Mouse (Mus musculus) liver, embryonic 11.5 days (tissue): ENCODE results near the gene Acsl4. TPM values are rescaled to one million over a fixed set of nuclear protein-coding genes. Genes with fewer than 3 reads are reported as not detected.
A peak's percentile ranks its signal among the peaks of the same experiment; 100 is the strongest.

Experiments used
- ATAC-seq: fragments of 200-750 bp; cut with Nextera tagmentation; replicated peaks from 2 replicates; pipeline ENCODE4 v1.8.0; 2017; ENCODE audit warnings: moderate number of reproducible peaks, mild to moderate bottlenecking, moderate TSS enrichment, moderate library complexity; ENCODE audit not compliant: low FRiP score
- DNase-seq: peaks from one replicate; pipeline ENCODE4 v3.0.0-alpha.2; 2017; ENCODE audit warnings: low spot score
- H3K27ac ChIP-seq: fragments of 300-500 bp; sonication (generic); 2 replicates; pipeline ENCODE4 v1.5.1; 2014; ENCODE audit warnings: mild to moderate bottlenecking, low read depth, low read length, control low read depth
- H3K27me3 ChIP-seq: fragments of 300-500 bp; sonication (generic); replicated peaks from 2 replicates; pipeline ENCODE4 v1.6.1; 2014; ENCODE audit warnings: low read length, mixed read lengths; ENCODE audit not compliant: control insufficient read depth, insufficient read depth
- H3K36me3 ChIP-seq: fragments of 300-500 bp; sonication (generic); 2 replicates; pipeline ENCODE4 v1.6.1; 2014; ENCODE audit warnings: mild to moderate bottlenecking, low read length, moderate library complexity, mixed read lengths; ENCODE audit not compliant: control insufficient read depth, insufficient read depth
- H3K4me1 ChIP-seq: fragments of 300-500 bp; sonication (generic); replicated peaks from 2 replicates; pipeline ENCODE4 v1.6.1; 2014; ENCODE audit warnings: low read length, mixed read lengths; ENCODE audit not compliant: control insufficient read depth, insufficient read depth
- H3K4me2 ChIP-seq: fragments of 300-500 bp; sonication (generic); 2 replicates; pipeline ENCODE4 v1.6.1; 2014; ENCODE audit warnings: mild to moderate bottlenecking, control low read depth, moderate library complexity
- H3K4me3 ChIP-seq: fragments of 300-500 bp; sonication (generic); 2 replicates; pipeline ENCODE4 v1.5.1; 2014; ENCODE audit warnings: low read depth, low read length, control low read depth
- H3K9ac ChIP-seq: fragments of 300-500 bp; sonication (generic); 2 replicates; pipeline ENCODE4 v1.6.1; 2014; ENCODE audit warnings: low read depth, low read length, control low read depth
- H3K9me3 ChIP-seq: fragments of 300-500 bp; sonication (generic); 2 replicates; pipeline ENCODE4 v1.6.1; 2016; ENCODE audit warnings: low read length, inconsistent platforms, mixed read lengths; ENCODE audit not compliant: control insufficient read depth
- WGBS: fragments of 180-500 bp; shearing (Covaris S2); extraction: QIAGEN DNeasy Blood & Tissue Kit; methylation state at CpG from one replicate; pipeline ENCODE4 v1.1.7; 2014; 5-methylcytosine and 5-hydroxymethylcytosine counted together
- polyA plus RNA-seq: library from polyadenylated mRNA; unstranded; fragments of >200 nt; fragmentation: Nextera tagmentation; extraction: Ambion mirVana; gene quantifications from 2 replicates; pipeline ENCODE4 v1.2.1, GENCODE M21; 2014

Gene Acsl4
- polyA plus RNA-seq, 1 experiment from 2014 or later: 19.8 TPM

DNA sequence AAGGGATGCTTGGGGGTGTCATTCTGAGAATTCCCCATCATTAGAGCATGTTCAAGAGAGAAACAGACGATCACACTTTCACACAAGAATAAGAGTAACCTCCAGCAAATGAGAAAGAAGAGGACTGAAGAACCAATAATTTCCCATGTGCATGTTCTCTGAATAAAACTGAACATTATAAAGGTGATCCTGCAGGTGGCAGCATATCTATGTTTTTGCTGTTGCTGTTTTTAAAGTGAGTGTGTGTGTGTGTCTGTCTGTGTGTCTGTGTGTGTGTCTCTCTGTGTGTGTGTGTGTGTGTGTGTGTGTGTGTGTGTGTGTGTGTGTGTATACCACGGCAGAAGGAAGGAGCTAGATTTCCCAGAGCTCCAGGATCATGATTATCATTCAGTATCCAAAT, 64.6 kb downstream of the Acsl4 start:
- Histone ChIP-seq H3K4me2 (no peak overlapping the region), H3K4me1 (no peaks in the 10 kb centered on the region), H3K27me3 (no peaks in the 10 kb centered on the region), H3K9me3 (no peaks in the 10 kb centered on the region), H3K9ac (no peak overlapping the region), H3K27ac (no peak overlapping the region), H3K36me3 (no peaks in the 10 kb centered on the region), H3K4me3 (no peak overlapping the region)
- WGBS: 85% methylated on average over 2 of the region's 2 CpGs
- no peak for DNase-seq
- ATAC-seq: no peak

DNA sequence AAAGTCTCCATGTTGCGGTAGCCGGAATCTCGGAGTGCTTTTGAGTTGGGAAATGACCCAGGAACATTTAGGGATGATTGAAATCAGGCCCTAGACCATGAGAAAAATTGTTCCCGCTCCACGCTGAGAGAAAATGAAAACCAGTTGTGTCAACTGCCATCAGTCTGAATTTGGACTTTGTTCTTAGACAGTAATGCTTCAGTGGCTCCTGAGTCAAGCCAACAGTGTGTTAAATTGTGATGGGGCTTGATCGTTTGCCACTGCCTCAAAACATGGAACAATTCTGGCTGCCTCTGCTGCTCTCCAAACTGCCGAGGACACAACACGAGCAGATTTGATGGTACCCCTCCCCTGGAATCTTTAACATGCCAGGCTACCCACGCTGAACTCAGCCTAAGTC, 74.2 kb downstream of the Acsl4 start:
- WGBS: 78% methylated on average over 9 of the region's 9 CpGs
- H3K9me3 ChIP-seq: no peaks in the 10 kb centered on the region
- no peaks in the 10 kb centered on the region for H3K27me3 ChIP-seq
- H3K36me3 ChIP-seq: no peaks in the 10 kb centered on the region
- ATAC-seq (no peak), DNase-seq (no peak)
- no peaks in the 10 kb centered on the region for H3K4me1 ChIP-seq
- no peak overlapping the region for H3K9ac ChIP-seq
- H3K4me2 ChIP-seq: no peak overlapping the region
- H3K27ac ChIP-seq: no peak overlapping the region
- H3K4me3 ChIP-seq: no peak overlapping the region

DNA sequence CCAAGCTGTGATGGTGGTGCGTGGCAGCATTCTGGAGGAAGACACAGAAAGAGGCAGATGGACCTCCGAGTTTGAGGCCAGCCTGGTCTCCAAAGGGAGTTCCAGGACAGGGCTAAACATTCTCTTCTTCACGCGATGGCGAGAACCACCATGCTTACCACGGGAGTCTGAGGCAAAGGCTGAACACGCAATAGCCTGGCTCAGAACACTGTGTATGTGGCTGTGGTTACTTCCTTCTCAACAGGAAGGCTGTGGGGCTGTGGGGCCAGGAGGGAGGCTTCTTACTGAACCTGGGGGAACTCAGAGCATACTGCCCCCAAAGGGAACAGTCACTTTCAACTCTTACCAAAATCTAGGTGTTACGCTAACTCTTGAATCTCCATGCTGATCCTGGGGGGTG, 75.1 kb downstream of the Acsl4 start:
- Histone ChIP-seq H3K4me1 (no peaks in the 10 kb centered on the region), H3K4me3 (no peak overlapping the region), H3K4me2 (no peak overlapping the region), H3K27me3 (no peaks in the 10 kb centered on the region), H3K9me3 (no peaks in the 10 kb centered on the region), H3K36me3 (no peaks in the 10 kb centered on the region), H3K27ac (no peak overlapping the region), H3K9ac (no peak overlapping the region)
- ATAC-seq (no peak), DNase-seq (no peak)
- 79% methylated on average over 8 of the region's 8 CpGs for WGBS

DNA sequence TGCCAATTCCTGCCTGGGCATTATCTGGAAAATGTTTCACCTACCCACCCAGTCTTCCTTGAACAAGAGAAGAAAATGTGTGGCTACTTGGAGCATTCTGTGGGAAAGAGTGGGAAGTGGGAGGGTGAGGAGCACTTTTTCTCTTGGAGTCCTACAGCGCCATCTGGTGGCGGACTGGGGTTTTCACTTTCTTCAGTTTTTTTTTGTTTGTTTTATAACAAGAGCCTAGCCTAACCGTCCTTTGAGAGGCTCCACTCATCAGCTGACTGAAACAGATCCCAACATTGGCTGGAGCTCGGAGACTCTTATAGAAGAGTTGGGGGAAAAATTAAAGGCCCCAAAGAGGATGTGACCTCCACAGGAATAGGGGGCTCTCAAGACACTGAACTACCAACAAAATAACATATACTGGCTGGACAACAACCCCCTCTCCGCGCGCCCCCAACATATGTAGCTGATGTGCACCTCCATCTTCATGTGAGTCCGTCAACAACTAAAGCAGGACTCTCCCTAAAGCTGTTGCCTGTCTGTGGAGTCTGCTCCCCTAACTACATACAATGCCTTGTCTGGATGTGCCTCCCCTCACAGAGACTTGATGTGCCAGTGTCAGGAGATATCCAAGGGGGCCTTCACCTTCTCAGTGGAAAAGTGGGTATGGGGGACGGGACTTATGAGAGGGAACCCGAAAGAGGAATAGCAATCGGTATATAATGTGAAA, 75.9 kb downstream of the Acsl4 start:
- H3K9me3 ChIP-seq: no peaks in the 10 kb centered on the region
- 45% methylated on average over 11 of the region's 11 CpGs for WGBS
- H3K9ac ChIP-seq: no peak overlapping the region
- DNase-seq: peak; percentile 47
- H3K27me3 ChIP-seq: no peaks in the 10 kb centered on the region
- no peaks in the 10 kb centered on the region for H3K4me1 ChIP-seq
- H3K27ac ChIP-seq: no peak overlapping the region
- no peak overlapping the region for H3K4me3 ChIP-seq
- no peak for ATAC-seq
- no peaks in the 10 kb centered on the region for H3K36me3 ChIP-seq
- no peak overlapping the region for H3K4me2 ChIP-seq

DNA sequence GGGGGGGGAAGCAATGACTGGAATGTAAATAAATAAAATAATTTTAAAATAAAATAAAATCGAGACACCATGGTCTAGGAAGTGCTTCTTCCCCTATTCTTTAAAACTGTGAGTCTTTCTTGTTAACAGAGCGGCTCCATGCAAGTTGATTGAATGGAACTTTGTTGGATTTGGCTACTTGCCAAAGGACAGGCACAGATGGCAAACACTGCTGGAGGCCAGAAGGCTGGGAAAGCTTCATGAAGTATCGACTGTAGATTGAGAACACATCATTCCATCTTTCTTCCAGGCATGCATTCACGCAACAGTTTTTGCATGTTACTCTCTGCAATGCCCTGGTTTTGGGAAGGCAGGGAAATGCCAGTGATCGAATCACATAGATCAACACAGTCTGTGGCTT, 79.9 kb downstream of the Acsl4 start:
- Histone ChIP-seq H3K4me2 (no peak overlapping the region), H3K4me3 (no peak overlapping the region), H3K36me3 (no peaks in the 10 kb centered on the region), H3K4me1 (no peaks in the 10 kb centered on the region), H3K9me3 (no peaks in the 10 kb centered on the region), H3K27ac (no peak overlapping the region), H3K9ac (no peak overlapping the region), H3K27me3 (peaks cover 25% of the 10 kb centered on the region)
- ATAC-seq (no peak), DNase-seq (no peak)
- WGBS: 71% methylated on average over 5 of the region's 5 CpGs

DNA sequence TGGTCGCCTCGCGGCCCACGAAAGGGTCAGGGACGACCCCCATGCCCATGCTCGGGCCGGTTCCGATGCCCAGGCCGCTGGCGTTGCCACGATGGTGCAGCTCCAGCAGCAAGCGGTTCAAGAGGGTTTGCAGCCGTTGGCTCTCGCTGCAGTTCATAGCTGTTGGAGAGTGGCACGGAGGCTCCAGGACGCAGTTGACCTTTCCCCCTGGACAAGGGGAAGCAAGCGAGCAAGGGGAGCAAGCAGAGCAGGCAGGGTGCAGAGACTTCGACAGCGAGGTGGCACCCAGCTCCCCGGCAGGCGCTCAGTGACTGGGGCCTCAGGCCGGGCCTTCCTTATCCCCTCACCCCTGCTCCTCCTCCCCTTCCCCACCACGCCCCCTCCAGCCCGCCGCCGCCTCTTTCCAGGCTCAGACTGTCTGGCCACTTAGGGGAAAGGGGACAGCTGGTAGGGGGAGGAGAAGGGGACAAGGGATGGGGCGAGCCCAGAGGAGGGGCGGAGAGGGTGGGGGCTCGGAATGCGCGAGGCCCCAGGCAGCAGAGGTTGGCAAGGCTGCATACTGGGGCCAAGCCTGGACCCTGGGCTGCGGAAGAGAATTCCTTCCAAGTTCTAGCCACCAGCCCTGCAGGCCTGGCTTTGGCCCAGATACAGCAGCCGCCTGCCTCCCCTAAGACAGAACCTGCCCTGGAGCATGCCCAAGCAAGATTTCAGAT, 84.3 kb downstream of the Acsl4 start, which contains the start of gene Kcne1l:
Kcne1l (minus strand) TSS at position 426 of the 713 bp plus-strand sequence.
- WGBS: 24% methylated on average over 28 of the region's 33 CpGs

DNA sequence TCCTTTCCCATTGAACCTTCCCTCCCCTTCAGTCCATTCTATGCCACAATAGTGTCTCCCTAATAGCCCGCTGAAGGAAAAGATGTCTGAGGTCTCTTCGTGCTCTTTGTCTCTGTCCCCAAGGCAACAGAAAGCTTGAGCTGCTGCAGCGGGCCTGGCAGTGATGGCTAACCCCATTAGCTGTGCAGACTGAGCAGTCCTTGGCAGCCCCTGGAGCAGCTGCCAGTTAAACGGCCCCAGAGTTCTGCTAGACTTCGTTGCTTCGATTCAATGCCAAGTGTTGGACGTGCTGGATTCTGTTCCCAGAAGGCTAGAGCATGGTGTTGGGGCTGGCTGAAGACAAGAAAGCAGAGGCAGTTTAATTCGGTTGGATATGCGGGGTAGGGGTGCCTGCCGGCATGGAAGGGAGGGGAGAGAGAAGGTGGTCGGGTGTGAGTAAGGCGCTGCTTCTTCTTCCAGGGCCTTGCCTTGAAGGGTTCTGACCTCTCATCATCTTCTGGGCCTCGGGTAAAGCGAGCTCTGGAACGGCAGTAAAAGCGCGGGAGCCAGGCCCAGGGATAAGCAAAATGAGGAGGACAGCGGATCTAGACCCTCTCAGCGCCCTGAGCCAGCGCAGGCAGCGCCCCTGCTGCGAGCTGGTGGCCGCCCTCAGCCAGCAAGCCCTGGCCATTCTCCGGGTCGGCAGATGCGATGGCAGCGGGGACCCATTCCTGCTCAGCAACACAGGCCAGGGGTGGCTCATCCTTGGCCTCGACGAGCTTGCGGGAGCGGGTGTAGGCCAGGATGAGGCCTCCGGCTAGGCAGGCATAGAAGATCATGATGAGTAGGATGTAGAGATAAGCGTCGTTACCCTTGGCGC, 85.1 kb downstream of the Acsl4 start:
- no peak for ATAC-seq
- 33% methylated on average over 35 of the region's 35 CpGs for whole genome bisulfite sequencing
- no peaks in the 10 kb centered on the region for H3K9me3 ChIP-seq
- H3K4me2 ChIP-seq: peak overlapping the region; percentile 54
- no peaks in the 10 kb centered on the region for H3K36me3 ChIP-seq
- no peaks in the 10 kb centered on the region for H3K4me1 ChIP-seq
- no peak overlapping the region for H3K9ac ChIP-seq
- no peak overlapping the region for H3K27ac ChIP-seq
- DNase-seq: no peak
- peaks cover 37% of the 10 kb centered on the region for H3K27me3 ChIP-seq
- 0 out of 2 replicates have a peak overlapping the region, but pooled peaks have one; percentile 21 for H3K4me3 ChIP-seq

More for the DNA sequence above, 84.3 kb downstream of the Acsl4 start, which contains the start of gene Kcne1l:
- H3K4me3 ChIP-seq: 0 out of 2 replicates have a peak within 1 kb of the TSS, but pooled peaks have one; percentile 21
- peak within 1 kb of the TSS; percentile 54 for H3K4me2 ChIP-seq
- ATAC-seq (no peak; the same call in 1 of the 2 replicates), DNase-seq (peak; percentile 39)
- peaks cover 37% of the 10 kb centered on the region for H3K27me3 ChIP-seq
- H3K4me1 ChIP-seq: no peaks in the 10 kb centered on the region
- H3K9ac ChIP-seq: no peak within 1 kb of the TSS
- no peak within 1 kb of the TSS for H3K27ac ChIP-seq
- no peaks in the 10 kb centered on the region for H3K36me3 ChIP-seq
- H3K9me3 ChIP-seq: no peaks in the 10 kb centered on the region

DNA sequence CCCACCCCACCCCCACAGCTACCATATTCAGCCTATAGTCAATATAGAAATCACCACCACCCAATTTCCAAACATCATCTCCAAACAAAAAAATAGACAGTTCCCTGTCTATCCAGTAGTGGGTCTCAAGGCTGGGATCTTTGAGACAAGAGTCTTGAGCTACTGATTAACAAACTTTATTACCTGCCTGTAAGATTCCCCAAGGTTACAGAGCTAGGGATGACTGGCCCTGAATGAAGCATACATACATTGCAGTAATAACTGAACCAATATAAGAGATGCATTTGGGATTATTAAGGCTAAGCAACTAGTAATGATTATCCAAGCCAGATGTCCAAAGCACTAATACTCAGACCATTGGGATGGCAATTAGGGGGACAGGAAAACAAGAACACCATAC, 85.7 kb downstream of the Acsl4 start:
- no peaks in the 10 kb centered on the region for H3K9me3 ChIP-seq
- no peak overlapping the region for H3K9ac ChIP-seq
- no peaks in the 10 kb centered on the region for H3K4me1 ChIP-seq
- H3K27me3 ChIP-seq: peaks cover 37% of the 10 kb centered on the region
- H3K4me2 ChIP-seq: no peak overlapping the region
- ATAC-seq (no peak), DNase-seq (no peak)
- no peak overlapping the region for H3K27ac ChIP-seq
- H3K4me3 ChIP-seq: no peak overlapping the region
- no peaks in the 10 kb centered on the region for H3K36me3 ChIP-seq
